In genomic region chr14:31575866-31576265, GRCm38 (mm10) we compare ENCODE assay signal across 15 mouse cellular contexts. TPM values are rescaled to one million over a fixed set of nuclear protein-coding genes. Genes with fewer than 3 reads are reported as not detected.
A peak's percentile ranks its signal among the peaks of the same experiment; 100 is the strongest.
DNase-seq lines count a peak whose midpoint lies in the region; ATAC-seq and TF ChIP-seq lines count a peak whose summit lies in the region.
"Had no signal": no experiment of that assay in that cellular context is flagged by ENCODE, and none has a peak within 500 bp of the region (broad histone marks: within the 10 kb centered on the region; RNA-seq: fewer than 3 reads in every experiment).

No protein-coding gene starts in this region.

- TF ChIP-seq CTCF in thymus, adult 2 months (IDR thresholded peaks at IDR 0.05; ENCODE audit: borderline replicate concordance, control insufficient read depth, extremely low read depth, insufficient read depth, low read length, poor library complexity) = no peak

- H3K4me2 ChIP-seq in heart, embryonic 11.5 days = peak overlapping the region; percentile 25
- H3K4me2 ChIP-seq: forebrain, embryonic 15.5 days; intestine, embryonic 15.5 days; lung, embryonic 14.5 days; neural tube, embryonic 15.5 days had no signal

- no peak for DNase-seq in heart, postnatal 14 days
- no peak for DNase-seq in thymus, adult 2 months
- no peak for DNase-seq in thymus, postnatal 14 days
- DNase-seq in limb, embryonic 10.5 days (ENCODE audit: low spot score) = no peak
- no peak for DNase-seq in cerebellum, postnatal 25 days
- no peak for DNase-seq in kidney, postnatal 14 days
- DNase-seq: cerebellum, adult 18-20 months; kidney, postnatal 25 days; lung, embryonic 14.5 days; retina, postnatal 1 day had no signal

- peak overlapping the region; percentile 50 for H3K9ac ChIP-seq in heart, embryonic 11.5 days (ENCODE audit: low read depth, low read length)
- H3K9ac ChIP-seq: forebrain, embryonic 15.5 days; intestine, embryonic 15.5 days; lung, embryonic 14.5 days; neural tube, embryonic 15.5 days had no signal

- intact Hi-C loops in heart, postnatal 14 days (cut with DNase I) = no loop called here

- no peaks in the 10 kb centered on the region for H3K27me3 ChIP-seq in heart, embryonic 11.5 days (ENCODE audit: control insufficient read depth, insufficient read depth, low read length)
- H3K27me3 ChIP-seq in thymus, adult 2 months (ENCODE audit: control insufficient read depth, insufficient read depth, low read length) = no peaks in the 10 kb centered on the region
- no peaks in the 10 kb centered on the region; the same call in 1 of the 2 replicates for H3K27me3 ChIP-seq in limb, embryonic 10.5 days (ENCODE audit: low read depth, poor library complexity, severe bottlenecking)
- H3K27me3 ChIP-seq: forebrain, embryonic 15.5 days; intestine, embryonic 15.5 days; neural tube, embryonic 15.5 days had no signal

- H3K4me1 ChIP-seq in heart, embryonic 11.5 days (ENCODE audit: control insufficient read depth, insufficient read depth, low read length) = peaks cover 26% of the 10 kb centered on the region
- H3K4me1 ChIP-seq in thymus, adult 2 months (replicated peaks; ENCODE audit: control insufficient read depth, insufficient read depth, low read length) = peaks cover 49% of the 10 kb centered on the region
- H3K4me1 ChIP-seq in limb, embryonic 10.5 days = peaks cover 34% of the 10 kb centered on the region
- H3K4me1 ChIP-seq: forebrain, embryonic 15.5 days; neural tube, embryonic 15.5 days had no signal

- 53% methylated on average over 9 of the region's 9 CpGs for WGBS in heart, embryonic 11.5 days (ENCODE audit: insufficient replicate concordance)
- WGBS in thymus, adult 2 months = 51% methylated on average over 9 of the region's 9 CpGs
- 77% methylated on average over 9 of the region's 9 CpGs for WGBS in limb, embryonic 10.5 days

- peak overlapping the region; percentile 64 for H3K27ac ChIP-seq in heart, embryonic 11.5 days (ENCODE audit: low read depth, low read length)
- H3K27ac ChIP-seq in thymus, adult 2 months (ENCODE audit: control insufficient read depth, insufficient read depth, low read length) = peak overlapping the region; percentile 88
- H3K27ac ChIP-seq in limb, embryonic 10.5 days = peak overlapping the region; percentile 39; the same call in 1 of the 2 replicates
- H3K27ac ChIP-seq: forebrain, embryonic 15.5 days; intestine, embryonic 15.5 days; neural tube, embryonic 15.5 days had no signal

- H3K4me3 ChIP-seq in heart, embryonic 11.5 days (ENCODE audit: low read depth, low read length) = peak overlapping the region; percentile 2; the same call in 1 of the 2 replicates
- H3K4me3 ChIP-seq in thymus, adult 2 months (ENCODE audit: control insufficient read depth, insufficient read depth, low read length) = peak overlapping the region; percentile 56
- H3K4me3 ChIP-seq in limb, embryonic 10.5 days = no peak overlapping the region
- H3K4me3 ChIP-seq: forebrain, embryonic 15.5 days; intestine, embryonic 15.5 days; neural tube, embryonic 15.5 days had no signal

- ATAC-seq in heart, embryonic 11.5 days (replicated peaks; ENCODE audit: insufficient number of reproducible peaks, low FRiP score, low TSS enrichment) = no peak
- ATAC-seq: forebrain, embryonic 15.5 days; intestine, embryonic 15.5 days had no signal

- no peaks in the 10 kb centered on the region for H3K9me3 ChIP-seq in heart, embryonic 11.5 days (replicated peaks; ENCODE audit: control insufficient read depth, low read length)
- H3K9me3 ChIP-seq in limb, embryonic 10.5 days (replicated peaks) = no peaks in the 10 kb centered on the region
- H3K9me3 ChIP-seq: forebrain, embryonic 15.5 days; intestine, embryonic 15.5 days; neural tube, embryonic 15.5 days had no signal

- no peaks in the 10 kb centered on the region for H3K36me3 ChIP-seq in heart, embryonic 11.5 days (ENCODE audit: control insufficient read depth, insufficient read depth, low read length)
- peaks cover 19% of the 10 kb centered on the region; the same call in 1 of the 2 replicates for H3K36me3 ChIP-seq in thymus, adult 2 months (ENCODE audit: control insufficient read depth, insufficient read depth, low read length)
- no peaks in the 10 kb centered on the region for H3K36me3 ChIP-seq in limb, embryonic 10.5 days
- H3K36me3 ChIP-seq: forebrain, embryonic 15.5 days; intestine, embryonic 15.5 days; neural tube, embryonic 15.5 days had no signal

- no peak for TF ChIP-seq POLR2A in thymus, adult 2 months (IDR thresholded peaks at IDR 0.05; ENCODE audit: control insufficient read depth, extremely low read depth, insufficient read depth, low read length, poor library complexity)

RNA-seq across cellular contexts. Expression of gene Colq, which starts 15.3 kb away (rescaled TPM):
- 4.7 and 6.8 TPM in 2 replicates for polyA plus RNA-seq in heart, embryonic 11.5 days (2014; fragmentation: Nextera tagmentation; extraction: Ambion mirVana)
- total RNA-seq in heart, postnatal 14 days (2021) = 1 to 10 TPM; 7.1 to 9.5 TPM
- polyA plus RNA-seq in thymus, adult 2 months (2012; rRNA removed) = 151 and 166 TPM in 2 replicates
- 0.13 and 0.20 TPM in 2 replicates for polyA plus RNA-seq in limb, embryonic 10.5 days (2016; fragmentation: Nextera tagmentation; extraction: Ambion mirVana)
- polyA plus RNA-seq: forebrain, embryonic 15.5 days; hindbrain, embryonic 11.5 days had no signal

Comparison
In these comparisons a context has a peak if more than half of its experiments do, and no peak if none do; other contexts are left out.
1. RNA of gene Colq, which starts 15.3 kb away (polyA plus RNA-seq): 151 to 166 TPM in thymus, adult 2 months; 4.7 to 6.8 TPM in heart, embryonic 11.5 days and 0.13 to 0.20 TPM in limb, embryonic 10.5 days; every median in the first group is over 10 times any median in the second.
2. Peak in every context shown above with its lines, with median percentiles within 50 percentile points of each other: H3K27ac ChIP-seq.